Mouse (Mus musculus): ENCODE measurements at regions not wholly inside any gene's neighbourhood (a gene's known extent, or its start where the extent isn't known, plus 50 kb on each side); places are given as distances from the start of the nearest gene placed in this dataset.
"Not testable (repeated sequence)": the region's sequence is repeated elsewhere in the genome, so short reads cannot be mapped to it uniquely, and the experiment has no call there.

- not testable (repeated sequence) for H3K4me2 ChIP-seq; H3K27me3 ChIP-seq; H3K36me3 ChIP-seq; H3K4me3 ChIP-seq; ATAC-seq (ENCODE audit: low read depth); H3K4me1 ChIP-seq (replicated peaks); H3K27ac ChIP-seq (replicated peaks); H3K9ac ChIP-seq; H3K9me3 ChIP-seq
- 77% methylated on average over 1 of the region's 1 CpGs for WGBS
Observed at GRCm38 (mm10) chr2:95433996-95434395, 884.0 kb upstream of the Lrrc4c start.

GRCm38 (mm10) chr2:95440957-95441356 is 877.0 kb upstream of the Lrrc4c start:
- Histone ChIP-seq H3K4me1 (replicated peaks) (no peaks in the 10 kb centered on the region), H3K9ac (no peak overlapping the region), H3K36me3 (no peaks in the 10 kb centered on the region), H3K4me2 (no peak overlapping the region), H3K4me3 (no peak overlapping the region), H3K27ac (replicated peaks) (no peak overlapping the region), H3K9me3 (no peaks in the 10 kb centered on the region), H3K27me3 (no peaks in the 10 kb centered on the region)
- no peak for ATAC-seq (ENCODE audit: low read depth)

- peak; percentile 47 for ATAC-seq (ENCODE audit: low read depth)
- Histone ChIP-seq H3K9ac (no peak overlapping the region), H3K27me3 (no peaks in the 10 kb centered on the region), H3K27ac (replicated peaks) (no peak overlapping the region), H3K4me1 (replicated peaks) (no peaks in the 10 kb centered on the region), H3K4me2 (no peak overlapping the region), H3K9me3 (no peaks in the 10 kb centered on the region), H3K36me3 (no peaks in the 10 kb centered on the region), H3K4me3 (no peak overlapping the region)
- 35% methylated on average over 2 of the region's 2 CpGs for WGBS
Observed at GRCm38 (mm10) chr2:95443245-95443799, 874.6 kb upstream of the Lrrc4c start.

GRCm38 (mm10) chr2:95448897-95449296 is 869.1 kb upstream of the Lrrc4c start:
- 0% methylated on average over 1 of the region's 1 CpGs for WGBS
- Histone ChIP-seq H3K36me3 (no peaks in the 10 kb centered on the region), H3K4me1 (replicated peaks) (peaks cover 6% of the 10 kb centered on the region; the same call in 1 of the 2 replicates), H3K9ac (no peak overlapping the region), H3K9me3 (no peaks in the 10 kb centered on the region), H3K27me3 (no peaks in the 10 kb centered on the region), H3K4me3 (no peak overlapping the region), H3K27ac (replicated peaks) (no peak overlapping the region), H3K4me2 (no peak overlapping the region)
- no peak for ATAC-seq (ENCODE audit: low read depth)

- H3K9me3 ChIP-seq, result no peaks in the 10 kb centered on the region
- no peaks in the 10 kb centered on the region for H3K36me3 ChIP-seq
- H3K4me1 ChIP-seq (replicated peaks), result no peaks in the 10 kb centered on the region
- no peak overlapping the region for H3K4me3 ChIP-seq
- H3K27ac ChIP-seq (replicated peaks), result no peak overlapping the region
- no peak overlapping the region for H3K4me2 ChIP-seq
- no peak overlapping the region for H3K9ac ChIP-seq
- WGBS, result 85% methylated on average over 5 of the region's 5 CpGs
- H3K27me3 ChIP-seq, result no peaks in the 10 kb centered on the region
- no peak for ATAC-seq (ENCODE audit: low read depth)
Observed at GRCm38 (mm10) chr2:95479827-95480226, 838.1 kb upstream of the Lrrc4c start.

DNA sequence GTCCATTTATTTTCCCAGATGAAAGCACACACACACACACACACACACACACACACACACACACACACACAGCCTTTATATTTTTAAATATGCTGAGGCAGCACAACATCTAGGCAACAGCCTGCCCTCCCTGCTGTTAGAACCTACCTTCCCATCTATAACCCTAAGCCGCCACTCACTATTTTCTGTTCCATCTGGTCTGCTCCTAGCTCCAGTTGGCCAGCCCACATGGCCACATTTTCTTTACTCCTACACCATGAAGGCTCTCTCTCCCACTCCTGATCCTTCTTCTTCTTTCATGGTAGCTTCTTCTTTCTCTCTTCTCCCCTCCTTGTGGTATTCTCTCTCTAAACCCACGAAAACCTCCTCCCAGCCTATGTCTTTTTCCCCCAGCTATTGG is 834.6 kb upstream of the Lrrc4c start:
- H3K27ac ChIP-seq (replicated peaks), result no peak overlapping the region
- WGBS, result 87% methylated on average over 2 of the region's 2 CpGs
- no peak overlapping the region for H3K4me2 ChIP-seq
- no peak overlapping the region for H3K4me3 ChIP-seq
- H3K4me1 ChIP-seq (replicated peaks), result no peaks in the 10 kb centered on the region
- H3K9ac ChIP-seq, result no peak overlapping the region
- H3K36me3 ChIP-seq, result no peaks in the 10 kb centered on the region
- H3K27me3 ChIP-seq, result no peaks in the 10 kb centered on the region
- H3K9me3 ChIP-seq, result no peaks in the 10 kb centered on the region
- ATAC-seq (ENCODE audit: low read depth), result no peak

DNA sequence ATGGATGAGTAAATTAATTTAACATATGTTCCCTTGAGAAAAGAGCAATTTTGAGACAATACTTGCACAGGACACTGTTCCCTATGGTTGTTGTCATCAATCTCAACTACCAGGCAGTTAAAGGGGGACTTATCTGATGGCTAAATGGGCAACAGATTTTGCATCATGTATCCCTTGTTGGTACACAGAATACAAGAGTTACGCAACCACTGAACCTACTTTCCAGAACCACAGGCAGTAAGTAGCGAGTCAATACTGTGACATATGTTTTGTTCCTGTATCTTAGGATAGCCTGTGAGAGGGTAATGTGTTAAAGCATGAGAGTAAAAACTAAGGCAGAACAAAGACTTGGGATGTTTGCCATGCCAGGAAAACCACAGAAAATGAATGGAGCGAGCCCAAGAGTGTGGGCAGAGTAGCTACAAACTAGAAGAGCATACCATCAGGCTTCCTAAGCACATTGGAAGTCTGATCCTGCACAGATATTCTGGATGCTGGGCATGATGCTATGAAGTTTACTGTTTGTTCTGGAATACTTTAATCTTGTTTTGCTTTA is 830.3 kb upstream of the Lrrc4c start:
- ATAC-seq (ENCODE audit: low read depth), result no peak
- no peaks in the 10 kb centered on the region for H3K27me3 ChIP-seq

DNA sequence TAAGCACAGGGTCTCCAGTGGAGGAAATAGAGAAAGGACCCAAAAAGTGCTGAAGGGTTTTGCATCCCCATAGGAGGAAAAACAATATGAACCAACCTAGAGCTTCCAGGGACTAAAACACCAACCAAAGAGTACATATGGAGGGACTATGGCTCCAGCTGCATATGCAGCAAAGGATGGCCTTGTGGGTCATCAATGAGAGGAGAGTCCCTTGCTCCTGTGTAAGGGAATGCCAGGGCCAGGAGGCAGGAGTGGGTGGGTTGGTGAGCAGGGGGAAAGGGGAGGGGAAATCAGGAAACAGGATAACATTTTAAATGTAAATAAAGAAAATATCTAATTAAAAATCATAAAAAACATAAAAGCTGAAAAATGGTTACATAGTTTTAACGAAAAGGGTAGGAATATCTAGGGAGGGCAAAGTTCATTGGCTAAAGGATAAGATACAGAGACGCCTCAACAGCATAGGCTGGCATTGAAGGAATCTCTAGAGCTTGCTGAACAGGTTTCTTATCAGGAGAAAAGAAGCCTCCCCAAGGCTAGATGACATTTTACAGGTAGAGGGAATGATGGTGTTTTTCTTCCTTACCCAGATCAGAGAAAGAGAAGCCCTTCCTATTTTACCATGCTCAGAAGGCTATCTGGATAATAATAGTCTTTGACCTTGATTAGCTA is 823.8 kb upstream of the Lrrc4c start:
- Histone ChIP-seq H3K36me3 (no peaks in the 10 kb centered on the region), H3K4me2 (no peak overlapping the region), H3K27ac (replicated peaks) (no peak overlapping the region), H3K27me3 (no peaks in the 10 kb centered on the region), H3K9me3 (no peaks in the 10 kb centered on the region; the same call in 1 of the 2 replicates), H3K4me1 (replicated peaks) (no peaks in the 10 kb centered on the region), H3K9ac (no peak overlapping the region), H3K4me3 (no peak overlapping the region)
- ATAC-seq (ENCODE audit: low read depth), result no peak
- WGBS, result 78% methylated on average over 2 of the region's 2 CpGs

More for the DNA sequence above, 830.3 kb upstream of the Lrrc4c start:
- 92% methylated on average over 3 of the region's 3 CpGs for WGBS
- no peak overlapping the region for H3K27ac ChIP-seq (replicated peaks)
- no peaks in the 10 kb centered on the region for H3K36me3 ChIP-seq
- H3K4me2 ChIP-seq, result no peak overlapping the region
- no peaks in the 10 kb centered on the region; the same call in 1 of the 2 replicates for H3K9me3 ChIP-seq
- no peak overlapping the region for H3K4me3 ChIP-seq
- H3K4me1 ChIP-seq (replicated peaks), result no peaks in the 10 kb centered on the region
- no peak overlapping the region for H3K9ac ChIP-seq

DNA sequence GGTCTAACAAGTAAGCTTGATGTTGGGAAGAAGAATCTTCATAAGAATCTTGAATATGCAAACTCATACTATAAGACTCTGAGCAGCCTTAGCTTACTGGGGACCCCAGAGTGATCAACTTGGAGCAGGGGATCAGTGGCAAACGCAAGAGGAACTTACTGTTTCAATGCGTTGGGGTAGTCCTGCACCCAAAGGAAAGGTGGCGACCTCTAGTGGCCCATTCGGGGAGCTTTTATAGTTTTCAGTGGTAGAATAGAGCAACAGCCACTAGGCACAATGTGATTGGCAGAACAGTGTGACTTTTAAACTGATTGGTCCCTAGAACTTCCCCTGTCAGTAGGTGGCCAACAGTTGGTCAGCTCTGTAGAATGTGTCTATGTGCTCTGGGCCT is 823.3 kb upstream of the Lrrc4c start:
- Histone ChIP-seq H3K4me1 (replicated peaks) (no peaks in the 10 kb centered on the region), H3K4me2 (no peak overlapping the region), H3K27ac (replicated peaks) (no peak overlapping the region), H3K9ac (no peak overlapping the region), H3K4me3 (no peak overlapping the region), H3K27me3 (no peaks in the 10 kb centered on the region), H3K36me3 (no peaks in the 10 kb centered on the region), H3K9me3 (no peaks in the 10 kb centered on the region; the same call in 1 of the 2 replicates)
- ATAC-seq (ENCODE audit: low read depth), result no peak
- 44% methylated on average over 4 of the region's 4 CpGs for WGBS

GRCm38 (mm10) chr2:95511286-95511685 is 806.7 kb upstream of the Lrrc4c start:
- ATAC-seq (ENCODE audit: low read depth), result no peak
- Histone ChIP-seq H3K27ac (replicated peaks) (no peak overlapping the region), H3K27me3 (no peaks in the 10 kb centered on the region), H3K4me2 (no peak overlapping the region), H3K9ac (no peak overlapping the region), H3K9me3 (no peaks in the 10 kb centered on the region), H3K4me3 (no peak overlapping the region), H3K36me3 (no peaks in the 10 kb centered on the region), H3K4me1 (replicated peaks) (no peaks in the 10 kb centered on the region)

DNA sequence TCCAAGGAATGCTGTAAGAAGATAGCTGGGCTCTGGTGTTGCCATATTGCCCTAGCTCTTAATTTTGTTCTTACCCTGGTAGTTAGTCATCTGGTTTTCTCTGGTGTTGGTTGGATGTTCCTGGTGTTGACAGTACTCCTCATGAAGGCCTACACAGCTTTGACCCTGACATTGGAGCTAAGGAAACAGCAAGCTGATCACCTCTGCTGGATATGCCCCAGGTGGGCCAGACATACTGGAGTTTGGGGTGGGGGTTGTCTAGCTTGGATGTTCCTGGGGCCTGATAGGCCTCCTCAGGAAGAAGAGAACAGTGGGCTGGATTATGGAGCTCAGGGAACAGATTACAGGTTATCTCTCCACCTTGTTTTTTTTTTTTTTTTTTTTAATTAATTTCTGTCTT is 796.3 kb upstream of the Lrrc4c start:
- H3K27me3 ChIP-seq, result no peaks in the 10 kb centered on the region
- ATAC-seq (ENCODE audit: low read depth), result no peak
- no peaks in the 10 kb centered on the region for H3K36me3 ChIP-seq
- no peak overlapping the region for H3K4me3 ChIP-seq
- no peaks in the 10 kb centered on the region for H3K4me1 ChIP-seq (replicated peaks)
- no peaks in the 10 kb centered on the region for H3K9me3 ChIP-seq
- no peak overlapping the region for H3K27ac ChIP-seq (replicated peaks)
- H3K4me2 ChIP-seq, result no peak overlapping the region
- H3K9ac ChIP-seq, result no peak overlapping the region

- no peak for ATAC-seq (ENCODE audit: low read depth)
- 49% methylated on average over 4 of the region's 4 CpGs for WGBS
Observed at GRCm38 (mm10) chr2:95524590-95525266, 793.2 kb upstream of the Lrrc4c start.

More at GRCm38 (mm10) chr2:95524590-95525266, 793.2 kb upstream of the Lrrc4c start:
- Histone ChIP-seq H3K36me3 (no peaks in the 10 kb centered on the region), H3K9ac (no peak overlapping the region), H3K9me3 (no peaks in the 10 kb centered on the region), H3K4me3 (no peak overlapping the region), H3K4me1 (replicated peaks) (no peaks in the 10 kb centered on the region), H3K27ac (replicated peaks) (no peak overlapping the region), H3K27me3 (no peaks in the 10 kb centered on the region), H3K4me2 (no peak overlapping the region)
